Mouse (Mus musculus) spleen, adult 2 months (tissue): ENCODE measurements around the gene A1cf. TPM values are rescaled to one million over a fixed set of nuclear protein-coding genes. Genes with fewer than 3 reads are reported as not detected.

Source experiments
- DNase-seq, 2 experiments: peaks; one replicate each; pipeline versions ENCODE4 v3.0.0 to v3.0.0-alpha.2; 2012 to 2021; ENCODE audit warnings: low spot score in 2 of 2, low read depth in 1 of 2
- H3K27ac ChIP-seq: fragments of 200-500 bp; 2 replicates; pipeline ENCODE4 v1.5.1; 2012; ENCODE audit warnings: low read length, inconsistent platforms; ENCODE audit not compliant: insufficient read depth
- H3K27me3 ChIP-seq: fragments of 200-500 bp; 2 replicates; pipeline ENCODE4 v1.6.1; 2012; ENCODE audit warnings: mild to moderate bottlenecking, moderate library complexity, low read length, inconsistent platforms; ENCODE audit not compliant: control insufficient read depth, insufficient read depth
- H3K36me3 ChIP-seq: fragments of 200-500 bp; 2 replicates; pipeline ENCODE4 v1.6.1; 2012; ENCODE audit warnings: mild to moderate bottlenecking, low read length, inconsistent platforms; ENCODE audit not compliant: control insufficient read depth, insufficient read depth
- H3K4me1 ChIP-seq: fragments of 200-500 bp; 2 replicates; pipeline ENCODE4 v1.6.1; 2011; ENCODE audit warnings: inconsistent platforms; ENCODE audit not compliant: control insufficient read depth, insufficient read depth, insufficient read length
- H3K4me3 ChIP-seq: fragments of 200-500 bp; 2 replicates; pipeline ENCODE4 v1.5.1; 2011; ENCODE audit warnings: mild to moderate bottlenecking, inconsistent platforms; ENCODE audit not compliant: insufficient read depth, insufficient read length; ENCODE audit errors: extremely low read depth
- CTCF ChIP-seq: fragments of 200-500 bp; IDR thresholded peaks from 2 replicates; pipeline ENCODE4 v1.5.1; 2011; ENCODE audit warnings: mild to moderate bottlenecking, inconsistent platforms; ENCODE audit not compliant: insufficient read depth, insufficient read length, insufficient replicate concordance; ENCODE audit errors: extremely low read depth
- POLR2A ChIP-seq: fragments of 200-500 bp; IDR thresholded peaks from 2 replicates; pipeline ENCODE4 v1.6.1; 2011; ENCODE audit warnings: low read depth, low read length, inconsistent platforms
- WGBS: fragments of 180-500 bp; shearing (Covaris S2); methylation state at CpG from one replicate; pipeline ENCODE4 v1.1.7; 2018; 5-methylcytosine and 5-hydroxymethylcytosine counted together
- polyA plus RNA-seq: library from polyadenylated mRNA; depleted of rRNA; stranded (reverse); fragments of >200 nt; gene quantifications from 2 replicates; pipeline ENCODE4 v1.2.3, GENCODE M21; 2012

The A1cf gene
- polyA plus RNA-seq, 1 experiment: 0.07 TPM

DNA sequence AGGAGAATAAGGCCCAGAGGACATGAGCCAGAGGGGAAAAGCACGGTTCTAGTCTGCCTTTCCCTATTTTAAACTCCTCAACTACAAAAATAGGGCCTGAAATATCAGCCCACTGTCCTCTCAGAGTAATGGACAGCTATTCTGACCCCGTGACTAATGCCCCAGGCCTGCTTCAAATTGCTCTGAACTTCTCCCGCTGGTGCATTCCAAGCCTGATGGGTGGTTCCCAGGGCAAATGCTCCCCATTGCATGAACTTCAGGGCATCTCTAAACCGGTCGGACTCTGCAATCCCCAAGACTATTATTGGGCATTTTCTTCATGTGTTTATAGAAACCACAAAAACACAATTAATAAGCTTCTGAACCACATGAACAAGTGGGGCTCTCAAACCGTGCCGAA, 37.1 kb downstream of the A1cf start:
- 87% methylated on average over 7 of the region's 7 CpGs for WGBS
- Histone ChIP-seq H3K27me3 (no peaks in the 10 kb centered on the region), H3K4me1 (0 out of 2 replicates have a peak, but pooled peaks cover 7% of the 10 kb centered on the region), H3K4me3 (no peak overlapping the region), H3K36me3 (no peaks in the 10 kb centered on the region), H3K27ac (no peak overlapping the region)
- TF ChIP-seq POLR2A (no peak), CTCF (no peak)
- DNase-seq: no peak

GRCm38 (mm10) chr19:31910423-31910822, 41.9 kb downstream of the A1cf start:
- 0 out of 2 replicates have a peak, but pooled peaks cover 7% of the 10 kb centered on the region for H3K4me1 ChIP-seq
- H3K27ac ChIP-seq: no peak overlapping the region
- H3K27me3 ChIP-seq: no peaks in the 10 kb centered on the region
- TF ChIP-seq CTCF (no peak), POLR2A (no peak)
- WGBS: 3% methylated on average over 6 of the region's 6 CpGs
- H3K4me3 ChIP-seq: no peak overlapping the region
- H3K36me3 ChIP-seq: no peaks in the 10 kb centered on the region
- DNase-seq: no peak

DNA sequence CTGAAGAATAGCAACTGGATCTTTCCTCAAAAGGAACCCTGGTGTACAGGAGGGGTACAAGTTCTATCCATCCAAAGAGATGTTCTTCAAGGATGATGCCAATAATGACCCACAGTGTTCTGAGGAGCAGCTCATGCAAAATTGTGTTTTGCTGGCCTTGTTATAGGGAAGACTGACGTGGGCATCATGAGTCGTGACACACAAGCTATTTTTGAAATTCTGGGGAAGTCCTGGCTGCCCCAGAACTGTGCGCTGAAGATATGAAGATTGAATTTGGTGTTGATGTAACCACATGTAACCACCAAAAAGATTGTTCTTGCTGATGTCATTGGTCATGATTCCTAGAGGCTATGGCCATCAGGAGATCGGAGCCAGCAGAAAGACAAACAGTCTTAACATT, 45.4 kb downstream of the A1cf start:
- no peak for DNase-seq
- no peak overlapping the region for H3K27ac ChIP-seq
- H3K27me3 ChIP-seq: no peaks in the 10 kb centered on the region
- 56% methylated on average over 4 of the region's 4 CpGs for WGBS
- no peaks in the 10 kb centered on the region for H3K36me3 ChIP-seq
- 0 out of 2 replicates have a peak, but pooled peaks cover 7% of the 10 kb centered on the region for H3K4me1 ChIP-seq
- H3K4me3 ChIP-seq: no peak overlapping the region
- TF ChIP-seq POLR2A (no peak), CTCF (no peak)

GRCm38 (mm10) chr19:31920357-31920756, 51.8 kb downstream of the A1cf start:
- no peaks in the 10 kb centered on the region for H3K36me3 ChIP-seq
- WGBS: 84% methylated on average over 4 of the region's 4 CpGs
- TF ChIP-seq POLR2A (no peak), CTCF (no peak)

GRCm38 (mm10) chr19:31921852-31922251, 53.3 kb downstream of the A1cf start:
- Histone ChIP-seq H3K27me3 (no peaks in the 10 kb centered on the region), H3K36me3 (no peaks in the 10 kb centered on the region), H3K27ac (no peak overlapping the region), H3K4me3 (no peak overlapping the region), H3K4me1 (no peaks in the 10 kb centered on the region)
- DNase-seq: no peak
- WGBS: 82% methylated on average over 5 of the region's 5 CpGs
- no peak for TF ChIP-seq CTCF
- TF ChIP-seq POLR2A: no peak

More at GRCm38 (mm10) chr19:31920357-31920756, 51.8 kb downstream of the A1cf start:
- Histone ChIP-seq H3K4me1 (no peaks in the 10 kb centered on the region), H3K27ac (no peak overlapping the region), H3K4me3 (no peak overlapping the region), H3K27me3 (no peaks in the 10 kb centered on the region)
- DNase-seq: no peak

GRCm38 (mm10) chr19:31923615-31924352, 55.2 kb downstream of the A1cf start:
- TF ChIP-seq POLR2A (no peak), CTCF (no peak)

GRCm38 (mm10) chr19:31950793-31951489, 82.4 kb downstream of the A1cf start:
- H3K27me3 ChIP-seq: no peaks in the 10 kb centered on the region; the same call in 1 of the 2 replicates
- H3K4me1 ChIP-seq: no peaks in the 10 kb centered on the region
- no peak for DNase-seq
- no peak overlapping the region for H3K4me3 ChIP-seq
- H3K27ac ChIP-seq: no peak overlapping the region
- TF ChIP-seq CTCF: no peak
- TF ChIP-seq POLR2A: no peak
- WGBS: 63% methylated on average over 7 of the region's 7 CpGs
- H3K36me3 ChIP-seq: no peaks in the 10 kb centered on the region

More at GRCm38 (mm10) chr19:31923615-31924352, 55.2 kb downstream of the A1cf start:
- H3K4me3 ChIP-seq: no peak overlapping the region
- H3K27ac ChIP-seq: no peak overlapping the region
- 71% methylated on average over 6 of the region's 6 CpGs for WGBS
- no peaks in the 10 kb centered on the region for H3K36me3 ChIP-seq
- no peak for DNase-seq
- H3K4me1 ChIP-seq: no peaks in the 10 kb centered on the region
- H3K27me3 ChIP-seq: no peaks in the 10 kb centered on the region
